Mouse (Mus musculus) kidney, embryonic 16.5 days (tissue): ENCODE measurements around the gene Heatr9. TPM values are rescaled to one million over a fixed set of nuclear protein-coding genes. Genes with fewer than 3 reads are reported as not detected.

Experiments used
- ATAC-seq: fragments of 200-750 bp; cut with Nextera tagmentation; 2 replicates; pipeline ENCODE4 v1.8.0; 2017; ENCODE audit warnings: moderate TSS enrichment; ENCODE audit not compliant: low FRiP score, low TSS enrichment
- H3K27ac ChIP-seq: fragments of 300-500 bp; sonication (generic); 2 replicates; pipeline ENCODE4 v1.5.1; 2014; ENCODE audit warnings: low read length
- H3K27me3 ChIP-seq: fragments of 300-500 bp; sonication (generic); 2 replicates; pipeline ENCODE4 v1.6.1; 2014; ENCODE audit warnings: low read length, control low read depth, mixed read lengths; ENCODE audit not compliant: insufficient read depth
- H3K36me3 ChIP-seq: fragments of 300-500 bp; sonication (generic); 2 replicates; pipeline ENCODE4 v1.6.1; 2014; ENCODE audit warnings: low read length, control low read depth, mixed read lengths; ENCODE audit not compliant: insufficient read depth
- H3K4me1 ChIP-seq: fragments of 300-500 bp; sonication (generic); 2 replicates; pipeline ENCODE4 v1.6.1; 2014; ENCODE audit warnings: low read length, control low read depth, mixed read lengths; ENCODE audit not compliant: insufficient read depth
- H3K4me2 ChIP-seq: fragments of 300-500 bp; sonication (generic); replicated peaks from 2 replicates; pipeline ENCODE4 v1.6.1; 2014; ENCODE audit warnings: low read depth, low read length
- H3K4me3 ChIP-seq: fragments of 300-500 bp; sonication (generic); 2 replicates; pipeline ENCODE4 v1.5.1; 2014; ENCODE audit warnings: mild to moderate bottlenecking, low read length
- H3K9ac ChIP-seq: fragments of 300-500 bp; sonication (generic); replicated peaks from 2 replicates; pipeline ENCODE4 v1.6.1; 2014; ENCODE audit warnings: low read length
- H3K9me3 ChIP-seq: fragments of 300-500 bp; sonication (generic); 2 replicates; pipeline ENCODE4 v1.6.1; 2016; ENCODE audit warnings: low read length, control low read depth
- WGBS: fragments of 180-500 bp; shearing (Covaris S2); extraction: QIAGEN DNeasy Blood & Tissue Kit; methylation state at CpG from one replicate; pipeline ENCODE4 v1.1.7; 2014; 5-methylcytosine and 5-hydroxymethylcytosine counted together
- polyA plus RNA-seq: library from polyadenylated mRNA; unstranded; fragments of >200 nt; fragmentation: Nextera tagmentation; extraction: Ambion mirVana; gene quantifications from 2 replicates; pipeline ENCODE4 v1.2.1, GENCODE M21; 2015

The Heatr9 gene
- polyA plus RNA-seq, result 0.07 TPM in 1 of 2 replicates, not detected in the other

GRCm38 (mm10) chr11:83522075-83522474 lies at the start of gene Heatr9:
Gene Heatr9 (minus strand): TSS chr11:83522175.
- no peak within 1 kb of the TSS for H3K9ac ChIP-seq
- no peak within 1 kb of the TSS for H3K27ac ChIP-seq
- 84% methylated on average over 3 of the region's 3 CpGs for WGBS
- H3K36me3 ChIP-seq, result no peaks in the 10 kb centered on the region
- H3K4me3 ChIP-seq, result no peak within 1 kb of the TSS
- no peak within 1 kb of the TSS for H3K4me2 ChIP-seq
- H3K9me3 ChIP-seq, result no peaks in the 10 kb centered on the region
- H3K27me3 ChIP-seq, result no peaks in the 10 kb centered on the region
- ATAC-seq, result no peak
- no peaks in the 10 kb centered on the region for H3K4me1 ChIP-seq

GRCm38 (mm10) chr11:83570189-83570588 lies 48.2 kb upstream of the Heatr9 start:
- Histone ChIP-seq H3K4me3 (no peak overlapping the region), H3K27ac (no peak overlapping the region), H3K4me2 (no peak overlapping the region), H3K9me3 (no peaks in the 10 kb centered on the region), H3K4me1 (0 out of 2 replicates have a peak, but pooled peaks cover 3% of the 10 kb centered on the region), H3K9ac (no peak overlapping the region), H3K36me3 (no peaks in the 10 kb centered on the region), H3K27me3 (no peaks in the 10 kb centered on the region)
- ATAC-seq, result no peak
- WGBS, result 85% methylated on average over 2 of the region's 2 CpGs

- no peak for ATAC-seq
- Histone ChIP-seq H3K4me3 (no peak overlapping the region), H3K36me3 (no peaks in the 10 kb centered on the region), H3K27me3 (no peaks in the 10 kb centered on the region), H3K4me2 (no peak overlapping the region), H3K9ac (no peak overlapping the region), H3K4me1 (0 out of 2 replicates have a peak, but pooled peaks cover 3% of the 10 kb centered on the region), H3K27ac (no peak overlapping the region), H3K9me3 (no peaks in the 10 kb centered on the region)
- 92% methylated on average over 7 of the region's 7 CpGs for WGBS
Observed at GRCm38 (mm10) chr11:83569249-83569648, 47.3 kb upstream of the Heatr9 start.

- Histone ChIP-seq H3K9ac (no peak overlapping the region), H3K9me3 (no peaks in the 10 kb centered on the region), H3K4me3 (no peak overlapping the region), H3K27me3 (no peaks in the 10 kb centered on the region), H3K36me3 (no peaks in the 10 kb centered on the region), H3K27ac (no peak overlapping the region), H3K4me2 (no peak overlapping the region), H3K4me1 (0 out of 2 replicates have a peak, but pooled peaks cover 3% of the 10 kb centered on the region)
- 97% methylated on average over 3 of the region's 3 CpGs for WGBS
- no peak for ATAC-seq
Observed at GRCm38 (mm10) chr11:83568786-83569185, 46.8 kb upstream of the Heatr9 start.

- no peak overlapping the region for H3K27ac ChIP-seq
- H3K4me3 ChIP-seq, result no peak overlapping the region
- 89% methylated on average over 9 of the region's 9 CpGs for WGBS
- H3K36me3 ChIP-seq, result no peaks in the 10 kb centered on the region
- H3K4me2 ChIP-seq, result no peak overlapping the region
- no peak for ATAC-seq
- no peaks in the 10 kb centered on the region for H3K27me3 ChIP-seq
- H3K9me3 ChIP-seq, result no peaks in the 10 kb centered on the region
- no peak overlapping the region for H3K9ac ChIP-seq
- 0 out of 2 replicates have a peak, but pooled peaks cover 3% of the 10 kb centered on the region for H3K4me1 ChIP-seq
Observed at GRCm38 (mm10) chr11:83568061-83568460, 46.1 kb upstream of the Heatr9 start.

GRCm38 (mm10) chr11:83567311-83567710 lies 45.3 kb upstream of the Heatr9 start:
- ATAC-seq, result no peak
- H3K27me3 ChIP-seq, result no peaks in the 10 kb centered on the region
- H3K4me2 ChIP-seq, result no peak overlapping the region
- no peaks in the 10 kb centered on the region for H3K36me3 ChIP-seq
- no peak overlapping the region for H3K4me3 ChIP-seq
- no peak overlapping the region for H3K9ac ChIP-seq
- H3K4me1 ChIP-seq, result 0 out of 2 replicates have a peak, but pooled peaks cover 1% of the 10 kb centered on the region
- H3K9me3 ChIP-seq, result no peaks in the 10 kb centered on the region
- H3K27ac ChIP-seq, result no peak overlapping the region
- WGBS, result 74% methylated on average over 7 of the region's 7 CpGs

- Histone ChIP-seq H3K4me2 (no peak overlapping the region), H3K27me3 (no peaks in the 10 kb centered on the region), H3K27ac (no peak overlapping the region), H3K36me3 (no peaks in the 10 kb centered on the region), H3K9ac (no peak overlapping the region), H3K4me3 (no peak overlapping the region), H3K9me3 (no peaks in the 10 kb centered on the region), H3K4me1 (no peaks in the 10 kb centered on the region)
- no peak for ATAC-seq
Observed at GRCm38 (mm10) chr11:83566617-83567016, 44.6 kb upstream of the Heatr9 start.

- Histone ChIP-seq H3K4me2 (no peak overlapping the region), H3K9me3 (no peaks in the 10 kb centered on the region), H3K36me3 (no peaks in the 10 kb centered on the region), H3K9ac (no peak overlapping the region), H3K4me1 (no peaks in the 10 kb centered on the region), H3K27ac (no peak overlapping the region), H3K4me3 (no peak overlapping the region), H3K27me3 (no peaks in the 10 kb centered on the region)
- WGBS, result 61% methylated on average over 2 of the region's 2 CpGs
- no peak for ATAC-seq
Observed at GRCm38 (mm10) chr11:83563754-83564153, 41.8 kb upstream of the Heatr9 start.

GRCm38 (mm10) chr11:83562311-83562887 lies 40.4 kb upstream of the Heatr9 start:
- H3K27me3 ChIP-seq, result no peaks in the 10 kb centered on the region
- no peak overlapping the region for H3K4me3 ChIP-seq
- no peak overlapping the region for H3K4me2 ChIP-seq
- no peak overlapping the region for H3K9ac ChIP-seq
- H3K9me3 ChIP-seq, result no peaks in the 10 kb centered on the region
- no peak overlapping the region for H3K27ac ChIP-seq
- 69% methylated on average over 6 of the region's 6 CpGs for WGBS
- no peak for ATAC-seq
- H3K36me3 ChIP-seq, result no peaks in the 10 kb centered on the region
- no peaks in the 10 kb centered on the region for H3K4me1 ChIP-seq

- no peaks in the 10 kb centered on the region for H3K36me3 ChIP-seq
- no peak overlapping the region for H3K4me3 ChIP-seq
- H3K27ac ChIP-seq, result no peak overlapping the region
- H3K4me1 ChIP-seq, result peaks cover 8% of the 10 kb centered on the region; the same call in 1 of the 2 replicates
- no peaks in the 10 kb centered on the region for H3K9me3 ChIP-seq
- H3K27me3 ChIP-seq, result no peaks in the 10 kb centered on the region
- 79% methylated on average over 6 of the region's 6 CpGs for WGBS
- H3K9ac ChIP-seq, result no peak overlapping the region
- ATAC-seq, result no peak
- H3K4me2 ChIP-seq, result no peak overlapping the region
Observed at GRCm38 (mm10) chr11:83560405-83560804, 38.4 kb upstream of the Heatr9 start.
